Mouse (Mus musculus) G1E (cell line): Measurements from ENCODE around the gene Coro1c. TPM values are rescaled to one million over a fixed set of nuclear protein-coding genes. Genes with fewer than 3 reads are reported as not detected.

ENCODE experiments used
- ATAC-seq: 2 replicates; pipeline ENCODE4 v1.8.0; 2016; ENCODE audit warnings: mild to moderate bottlenecking; ENCODE audit not compliant: insufficient number of reproducible peaks, poor library complexity, low FRiP score, severe bottlenecking; ENCODE audit errors: extremely low read depth
- DNase-seq: peaks from one replicate; pipeline ENCODE4 v3.0.0; 2012; ENCODE audit warnings: low spot score
- H3K27me3 ChIP-seq: 2 replicates; pipeline ENCODE4 v1.6.1; 2012; ENCODE audit warnings: mild to moderate bottlenecking, low read length, inconsistent platforms; ENCODE audit not compliant: insufficient read depth
- H3K36me3 ChIP-seq: replicated peaks from 2 replicates; pipeline ENCODE3; 2012; ENCODE audit warnings: mild to moderate bottlenecking, inconsistent platforms
- H3K4me1 ChIP-seq: 2 replicates; pipeline ENCODE4 v1.6.1; 2012; ENCODE audit warnings: low read depth, low read length, inconsistent platforms, mixed read lengths; ENCODE audit not compliant: insufficient read depth
- H3K4me3 ChIP-seq: 2 replicates; pipeline ENCODE4 v1.5.1; 2012; ENCODE audit warnings: low read depth, mild to moderate bottlenecking, inconsistent platforms, low read length, moderate library complexity, mixed read lengths
- H3K9me3 ChIP-seq: replicated peaks from 2 replicates; pipeline ENCODE4 v1.6.1; 2012; ENCODE audit warnings: inconsistent platforms
- CTCF ChIP-seq: IDR thresholded peaks from 2 replicates; pipeline ENCODE4 v1.5.1; 2012; ENCODE audit warnings: low read depth, low read length, inconsistent platforms, mixed read lengths
- GATA1 ChIP-seq: IDR thresholded peaks from 2 replicates; pipeline ENCODE4 v1.6.1; 2012; ENCODE audit warnings: borderline replicate concordance, low read length, inconsistent platforms, mixed read lengths
- GATA2 ChIP-seq: IDR thresholded peaks from 2 replicates; pipeline ENCODE4 v1.6.1; 2012; ENCODE audit warnings: low read depth, low read length, inconsistent platforms, borderline replicate concordance
- POLR2AphosphoS5 ChIP-seq: IDR thresholded peaks from 2 replicates; pipeline ENCODE4 v1.6.1; 2012; ENCODE audit warnings: low read depth, low read length, inconsistent platforms; ENCODE audit not compliant: insufficient replicate concordance
- TAL1 ChIP-seq: conservative IDR thresholded peaks from 2 replicates; pipeline ENCODE4 v1.6.1; 2012; ENCODE audit warnings: low read depth, low read length, inconsistent platforms, mixed read lengths
- polyA plus RNA-seq: library from polyadenylated mRNA; stranded (reverse); fragments of >175 nt; gene quantifications from 2 replicates; pipeline ENCODE4 v1.2.3, GENCODE M21; 2012
- total RNA-seq, 2 experiments: library from RNA; stranded (forward) in 1 of 2; stranded (reverse) in 1 of 2; fragments of 200-1000 nt in 1 of 2; fragments of >200 nt in 1 of 2; fragmentation: Nextera tagmentation in 1 of 2; gene quantifications; 2 replicates each; pipeline ENCODE4 v1.2.3; 2014 to 2017

The Coro1c gene
- 77.5 and 83.7 TPM in 2 replicates for total RNA-seq (2014; fragmentation: Nextera tagmentation)
- total RNA-seq (2017) = 70.5 and 77.3 TPM in 2 replicates
- 56.6 and 59.1 TPM in 2 replicates for polyA plus RNA-seq

- Histone ChIP-seq H3K27me3 (peaks cover 10% of the 10 kb centered on the region), H3K36me3 (peaks cover 10% of the 10 kb centered on the region), H3K9me3 (no peaks in the 10 kb centered on the region), H3K4me3 (peak within 1 kb of the TSS; percentile 94), H3K4me1 (peaks cover 56% of the 10 kb centered on the region)
- DNase-seq (peak; percentile 87), ATAC-seq (peak; percentile 75)
- TF ChIP-seq CTCF = peak; percentile 55; the same call in 1 of the 2 replicates
- TF ChIP-seq TAL1 = no peak
Measured at GRCm38 (mm10) chr5:113908592-113909441, at the start of gene Coro1c. Gene Coro1c, minus strand, starts transcription at chr5:113908758.

- Histone ChIP-seq H3K4me1 (peaks cover 29% of the 10 kb centered on the region), H3K27me3 (no peaks in the 10 kb centered on the region), H3K36me3 (peaks cover 60% of the 10 kb centered on the region), H3K9me3 (no peaks in the 10 kb centered on the region), H3K4me3 (no peak overlapping the region)
- DNase-seq (peak; percentile 44), ATAC-seq (no peak)
- TF ChIP-seq GATA1 (no peak), CTCF (peak; percentile 95)
Measured at GRCm38 (mm10) chr5:113956510-113956909, 48.0 kb upstream of the Coro1c start.

- Histone ChIP-seq H3K4me1 (peaks cover 34% of the 10 kb centered on the region), H3K4me3 (no peak overlapping the region), H3K9me3 (no peaks in the 10 kb centered on the region), H3K36me3 (peaks cover 56% of the 10 kb centered on the region), H3K27me3 (no peaks in the 10 kb centered on the region)
- TF ChIP-seq POLR2AphosphoS5 (no peak), GATA1 (no peak), CTCF (no peak), TAL1 (no peak), GATA2 (no peak)
- DNase-seq (no peak), ATAC-seq (no peak)
Measured at GRCm38 (mm10) chr5:113955691-113956090, 47.1 kb upstream of the Coro1c start.

- Histone ChIP-seq H3K27me3 (no peaks in the 10 kb centered on the region), H3K36me3 (peaks cover 57% of the 10 kb centered on the region), H3K4me3 (no peak overlapping the region), H3K4me1 (peaks cover 38% of the 10 kb centered on the region), H3K9me3 (no peaks in the 10 kb centered on the region)
- TF ChIP-seq GATA1 = no peak
- no peak for TF ChIP-seq CTCF
- no peak for TF ChIP-seq TAL1
- no peak for TF ChIP-seq GATA2
- TF ChIP-seq POLR2AphosphoS5 = no peak
- DNase-seq (no peak), ATAC-seq (no peak)
Measured at GRCm38 (mm10) chr5:113955281-113955680, 46.7 kb upstream of the Coro1c start.

GRCm38 (mm10) chr5:113954421-113954820 lies 45.9 kb upstream of the Coro1c start:
- Histone ChIP-seq H3K27me3 (no peaks in the 10 kb centered on the region), H3K36me3 (peaks cover 61% of the 10 kb centered on the region), H3K9me3 (no peaks in the 10 kb centered on the region), H3K4me1 (peaks cover 34% of the 10 kb centered on the region), H3K4me3 (no peak overlapping the region)
- DNase-seq = peak; percentile 48
- no peak for ATAC-seq
- TF ChIP-seq CTCF (peak; percentile 83), GATA1 (no peak), GATA2 (no peak), TAL1 (no peak)

- DNase-seq (no peak), ATAC-seq (no peak)
- Histone ChIP-seq H3K36me3 (peaks cover 56% of the 10 kb centered on the region), H3K4me1 (peaks cover 34% of the 10 kb centered on the region), H3K27me3 (no peaks in the 10 kb centered on the region), H3K9me3 (no peaks in the 10 kb centered on the region), H3K4me3 (peak overlapping the region; percentile 10; the same call in 1 of the 2 replicates)
- TF ChIP-seq GATA2 = no peak
- TF ChIP-seq GATA1 = no peak
- no peak for TF ChIP-seq CTCF
- no peak for TF ChIP-seq TAL1
- no peak for TF ChIP-seq POLR2AphosphoS5
Measured at GRCm38 (mm10) chr5:113952519-113952918, 44.0 kb upstream of the Coro1c start.
